Mouse (Mus musculus) left cerebral cortex, postnatal 25 days (tissue): ENCODE data around the gene Nkain1. TPM values are rescaled to one million over a fixed set of nuclear protein-coding genes. Genes with fewer than 3 reads are reported as not detected.

Experiments used
- DNase-seq, 2 experiments: peaks; one replicate each; pipeline ENCODE4 v3.0.0; 2022; ENCODE audit warnings: low spot score in 2 of 2, mixed read lengths in 1 of 2
- intact Hi-C: fragments of 180-260 bp; cut with DNase I; formaldehyde crosslinking; loops from one replicate; pipeline ENCODE4 v1.15.1; 2025
- total RNA-seq, 2 experiments: library from RNA; stranded (reverse); gene quantifications; 2 replicates each; pipeline ENCODE4 v1.2.3; 2021

Nkain1 gene
- total RNA-seq: 10 to 100 TPM; 30.1 to 32.8 TPM

- DNase-seq: no peak
- intact Hi-C loops: no loop called here
These were observed at the start of gene Nkain1 for GRCm38 (mm10) chr4:130574048-130574413. Gene Nkain1, minus strand, starts transcription at chr4:130574173.

GRCm38 (mm10) chr4:130578734-130579274, 4.8 kb upstream of the Nkain1 start:
- intact Hi-C loops: no loop called here

GRCm38 (mm10) chr4:130577081-130577480, 3.1 kb upstream of the Nkain1 start:
- no peak for DNase-seq
- intact Hi-C loops: no loop called here

More at GRCm38 (mm10) chr4:130578734-130579274, 4.8 kb upstream of the Nkain1 start:
- DNase-seq: no peak

- intact Hi-C loops: no loop called here
- no peak for DNase-seq
These were observed 2.4 kb upstream of the Nkain1 start for GRCm38 (mm10) chr4:130576247-130576931.

GRCm38 (mm10) chr4:130575533-130575932, 1.6 kb upstream of the Nkain1 start:
- intact Hi-C loops: no loop called here

GRCm38 (mm10) chr4:130574861-130575460, 988 bp upstream of the Nkain1 start:
- intact Hi-C loops: no loop called here

More at GRCm38 (mm10) chr4:130575533-130575932, 1.6 kb upstream of the Nkain1 start:
- no peak for DNase-seq

GRCm38 (mm10) chr4:130573351-130574047, 474 bp downstream of the Nkain1 start:
- intact Hi-C loops: no loop called here
- DNase-seq: no peak

More at GRCm38 (mm10) chr4:130574861-130575460, 988 bp upstream of the Nkain1 start:
- no peak for DNase-seq

- DNase-seq: no peak
- intact Hi-C loops: no loop called here
These were observed 992 bp downstream of the Nkain1 start for GRCm38 (mm10) chr4:130573012-130573350.

GRCm38 (mm10) chr4:130572545-130572944, 1.4 kb downstream of the Nkain1 start:
- no peak for DNase-seq
- intact Hi-C loops: no loop called here

- no peak for DNase-seq
- intact Hi-C loops: no loop called here
These were observed 2.8 kb downstream of the Nkain1 start for GRCm38 (mm10) chr4:130570941-130571720.

GRCm38 (mm10) chr4:130568043-130568978, 5.7 kb downstream of the Nkain1 start:
- intact Hi-C loops: no loop called here
- DNase-seq: no peak

GRCm38 (mm10) chr4:130563820-130564219, 10.2 kb downstream of the Nkain1 start:
- intact Hi-C loops: no loop called here
- no peak for DNase-seq

GRCm38 (mm10) chr4:130563260-130563756, 10.7 kb downstream of the Nkain1 start:
- DNase-seq: no peak
- intact Hi-C loops: no loop called here

GRCm38 (mm10) chr4:130560576-130561310, 13.2 kb downstream of the Nkain1 start:
- no peak for DNase-seq
- intact Hi-C loops: no loop called here

- intact Hi-C loops: no loop called here
- no peak for DNase-seq
These were observed 14.8 kb downstream of the Nkain1 start for GRCm38 (mm10) chr4:130559220-130559619.

- intact Hi-C loops: no loop called here
These were observed 16.1 kb downstream of the Nkain1 start for GRCm38 (mm10) chr4:130557852-130558251.

GRCm38 (mm10) chr4:130556992-130557391, 17.0 kb downstream of the Nkain1 start:
- intact Hi-C loops: no loop called here
- DNase-seq: no peak

More at GRCm38 (mm10) chr4:130557852-130558251, 16.1 kb downstream of the Nkain1 start:
- no peak for DNase-seq

- DNase-seq: no peak
- intact Hi-C loops: no loop called here
These were observed 17.7 kb downstream of the Nkain1 start for GRCm38 (mm10) chr4:130556224-130556623.
